Mouse (Mus musculus) right cerebral cortex, postnatal 4 days (tissue): ENCODE measurements around the gene Mllt10.
A peak's percentile ranks its signal among the peaks of the same experiment; 100 is the strongest.

ENCODE experiments used
- DNase-seq: peaks from one replicate; pipeline ENCODE4 v3.0.0-alpha.2; 2022

Mllt10 gene

GRCm38 (mm10) chr2:18034371-18035250 lies 20.4 kb upstream of the Mllt10 start:
- no peak for DNase-seq

- DNase-seq, result no peak
Observed at GRCm38 (mm10) chr2:18037491-18037890, 17.5 kb upstream of the Mllt10 start, which contains the start of gene A930004D18Rik. TSS of gene A930004D18Rik (minus strand) at chr2:18037737.

GRCm38 (mm10) chr2:18038141-18038752 lies 16.8 kb upstream of the Mllt10 start:
- DNase-seq, result no peak

- no peak for DNase-seq
Observed at GRCm38 (mm10) chr2:18038895-18039371, 16.1 kb upstream of the Mllt10 start.

GRCm38 (mm10) chr2:18039566-18040290 lies 15.3 kb upstream of the Mllt10 start:
- peak; percentile 60 for DNase-seq

- no peak for DNase-seq
Observed at GRCm38 (mm10) chr2:18040347-18041160, 14.5 kb upstream of the Mllt10 start.

GRCm38 (mm10) chr2:18041199-18041885 lies 13.7 kb upstream of the Mllt10 start:
- peak; percentile 55 for DNase-seq

- no peak for DNase-seq
Observed at GRCm38 (mm10) chr2:18045143-18045780, 9.8 kb upstream of the Mllt10 start.

- DNase-seq, result no peak
Observed at GRCm38 (mm10) chr2:18045781-18046181, 9.3 kb upstream of the Mllt10 start.

GRCm38 (mm10) chr2:18046186-18046585 lies 8.9 kb upstream of the Mllt10 start:
- DNase-seq, result no peak

- peak; percentile 68 for DNase-seq
Observed at GRCm38 (mm10) chr2:18046758-18047645, 8.0 kb upstream of the Mllt10 start.

- peak; percentile 71 for DNase-seq
Observed at GRCm38 (mm10) chr2:18047646-18048452, 7.2 kb upstream of the Mllt10 start.

- DNase-seq, result no peak
Observed at GRCm38 (mm10) chr2:18048453-18049075, 6.5 kb upstream of the Mllt10 start, which contains the start of gene Skida1. TSS of gene Skida1 (minus strand) at chr2:18049051.

- DNase-seq, result no peak
Observed at GRCm38 (mm10) chr2:18049279-18049821, 5.7 kb upstream of the Mllt10 start.

GRCm38 (mm10) chr2:18050018-18050417 lies 5.0 kb upstream of the Mllt10 start:
- no peak for DNase-seq

GRCm38 (mm10) chr2:18050541-18050985 lies 4.5 kb upstream of the Mllt10 start:
- DNase-seq, result no peak

- no peak for DNase-seq
Observed at GRCm38 (mm10) chr2:18051026-18051830, 3.8 kb upstream of the Mllt10 start.

GRCm38 (mm10) chr2:18051831-18052170 lies 3.2 kb upstream of the Mllt10 start:
- no peak for DNase-seq
